Mouse (Mus musculus): ENCODE measurements at regions not wholly inside any gene's neighbourhood (a gene's known extent, or its start where the extent isn't known, plus 50 kb on each side); places are given as distances from the start of the nearest gene placed in this dataset.

- ATAC-seq: no peak
- Histone ChIP-seq H3K36me3 (no peaks in the 10 kb centered on the region), H3K4me2 (replicated peaks) (no peak overlapping the region), H3K27ac (no peak overlapping the region), H3K4me1 (replicated peaks) (no peaks in the 10 kb centered on the region), H3K27me3 (no peaks in the 10 kb centered on the region), H3K4me3 (replicated peaks) (no peak overlapping the region), H3K9me3 (no peaks in the 10 kb centered on the region), H3K9ac (replicated peaks) (no peak overlapping the region)
- 47% methylated on average over 2 of the region's 2 CpGs for WGBS
Measured at GRCm38 (mm10) chr2:45751746-45752145, 634.6 kb upstream of the Zeb2 start.

- H3K27me3 ChIP-seq: no peaks in the 10 kb centered on the region
- no peak for ATAC-seq
- H3K4me3 ChIP-seq (replicated peaks): no peak overlapping the region
- no peak overlapping the region for H3K9ac ChIP-seq (replicated peaks)
- no peak overlapping the region for H3K4me2 ChIP-seq (replicated peaks)
- no peaks in the 10 kb centered on the region for H3K36me3 ChIP-seq
- no peak overlapping the region for H3K27ac ChIP-seq
- 81% methylated on average over 2 of the region's 2 CpGs for WGBS
- H3K4me1 ChIP-seq (replicated peaks): no peaks in the 10 kb centered on the region
- no peaks in the 10 kb centered on the region for H3K9me3 ChIP-seq
Measured at GRCm38 (mm10) chr2:45749379-45749778, 632.2 kb upstream of the Zeb2 start.

- ATAC-seq: no peak
- Histone ChIP-seq H3K27me3 (no peaks in the 10 kb centered on the region), H3K9me3 (no peaks in the 10 kb centered on the region), H3K4me2 (replicated peaks) (no peak overlapping the region), H3K36me3 (no peaks in the 10 kb centered on the region), H3K9ac (replicated peaks) (no peak overlapping the region), H3K4me3 (replicated peaks) (no peak overlapping the region), H3K4me1 (replicated peaks) (no peaks in the 10 kb centered on the region), H3K27ac (no peak overlapping the region)
- 76% methylated on average over 7 of the region's 7 CpGs for WGBS
Measured at GRCm38 (mm10) chr2:45747263-45748236, 630.4 kb upstream of the Zeb2 start.

GRCm38 (mm10) chr2:45746606-45747005, 629.4 kb upstream of the Zeb2 start:
- WGBS: 87% methylated on average over 4 of the region's 4 CpGs
- no peak overlapping the region for H3K9ac ChIP-seq (replicated peaks)
- H3K36me3 ChIP-seq: no peaks in the 10 kb centered on the region
- no peak overlapping the region for H3K4me3 ChIP-seq (replicated peaks)
- no peak for ATAC-seq
- no peaks in the 10 kb centered on the region for H3K27me3 ChIP-seq
- no peak overlapping the region for H3K27ac ChIP-seq
- no peaks in the 10 kb centered on the region for H3K9me3 ChIP-seq
- no peak overlapping the region for H3K4me2 ChIP-seq (replicated peaks)
- H3K4me1 ChIP-seq (replicated peaks): no peaks in the 10 kb centered on the region

- ATAC-seq: peak; percentile 53; the same call in 1 of the 2 replicates
- Histone ChIP-seq H3K9me3 (peaks cover 4% of the 10 kb centered on the region; the same call in 1 of the 2 replicates), H3K27me3 (no peaks in the 10 kb centered on the region), H3K9ac (replicated peaks) (no peak overlapping the region), H3K36me3 (no peaks in the 10 kb centered on the region), H3K27ac (no peak overlapping the region), H3K4me3 (replicated peaks) (no peak overlapping the region), H3K4me1 (replicated peaks) (no peaks in the 10 kb centered on the region), H3K4me2 (replicated peaks) (no peak overlapping the region)
- 23% methylated on average over 2 of the region's 2 CpGs for WGBS
Measured at GRCm38 (mm10) chr2:45736278-45736677, 619.1 kb upstream of the Zeb2 start.

GRCm38 (mm10) chr2:45713997-45714396, 596.8 kb upstream of the Zeb2 start:
- no peaks in the 10 kb centered on the region for H3K9me3 ChIP-seq
- no peak overlapping the region for H3K9ac ChIP-seq (replicated peaks)
- 91% methylated on average over 4 of the region's 4 CpGs for WGBS
- H3K27me3 ChIP-seq: no peaks in the 10 kb centered on the region
- no peak for ATAC-seq
- no peak overlapping the region for H3K4me2 ChIP-seq (replicated peaks)
- no peak overlapping the region for H3K4me3 ChIP-seq (replicated peaks)
- no peak overlapping the region for H3K27ac ChIP-seq
- no peaks in the 10 kb centered on the region for H3K36me3 ChIP-seq
- no peaks in the 10 kb centered on the region for H3K4me1 ChIP-seq (replicated peaks)

GRCm38 (mm10) chr2:45707026-45707425, 589.8 kb upstream of the Zeb2 start:
- H3K27ac ChIP-seq: no peak overlapping the region
- H3K9ac ChIP-seq (replicated peaks): no peak overlapping the region
- H3K4me2 ChIP-seq (replicated peaks): no peak overlapping the region
- H3K4me1 ChIP-seq (replicated peaks): no peaks in the 10 kb centered on the region
- H3K9me3 ChIP-seq: no peaks in the 10 kb centered on the region
- H3K36me3 ChIP-seq: no peaks in the 10 kb centered on the region
- H3K27me3 ChIP-seq: no peaks in the 10 kb centered on the region
- no peak for ATAC-seq
- no peak overlapping the region for H3K4me3 ChIP-seq (replicated peaks)

GRCm38 (mm10) chr2:45702511-45702910, 585.3 kb upstream of the Zeb2 start:
- no peak overlapping the region for H3K4me3 ChIP-seq (replicated peaks)
- H3K4me2 ChIP-seq (replicated peaks): no peak overlapping the region
- no peaks in the 10 kb centered on the region for H3K9me3 ChIP-seq
- no peaks in the 10 kb centered on the region for H3K4me1 ChIP-seq (replicated peaks)
- H3K27ac ChIP-seq: no peak overlapping the region
- no peaks in the 10 kb centered on the region for H3K36me3 ChIP-seq
- H3K27me3 ChIP-seq: no peaks in the 10 kb centered on the region
- no peak for ATAC-seq
- no peak overlapping the region for H3K9ac ChIP-seq (replicated peaks)

GRCm38 (mm10) chr2:45700578-45700977, 583.4 kb upstream of the Zeb2 start:
- H3K4me3 ChIP-seq (replicated peaks): no peak overlapping the region
- no peak for ATAC-seq
- no peak overlapping the region for H3K27ac ChIP-seq
- no peaks in the 10 kb centered on the region for H3K36me3 ChIP-seq
- 97% methylated on average over 1 of the region's 1 CpGs for WGBS
- no peak overlapping the region for H3K4me2 ChIP-seq (replicated peaks)
- H3K4me1 ChIP-seq (replicated peaks): no peaks in the 10 kb centered on the region
- H3K9me3 ChIP-seq: no peaks in the 10 kb centered on the region
- no peak overlapping the region for H3K9ac ChIP-seq (replicated peaks)
- H3K27me3 ChIP-seq: no peaks in the 10 kb centered on the region

GRCm38 (mm10) chr2:45693291-45694020, 576.3 kb upstream of the Zeb2 start:
- H3K27me3 ChIP-seq: no peaks in the 10 kb centered on the region
- no peak overlapping the region for H3K4me3 ChIP-seq (replicated peaks)
- H3K27ac ChIP-seq: no peak overlapping the region
- no peak overlapping the region for H3K9ac ChIP-seq (replicated peaks)
- no peaks in the 10 kb centered on the region for H3K9me3 ChIP-seq
- ATAC-seq: no peak
- WGBS: 15% methylated on average over 8 of the region's 8 CpGs
- H3K4me1 ChIP-seq (replicated peaks): peaks cover 8% of the 10 kb centered on the region
- H3K36me3 ChIP-seq: no peaks in the 10 kb centered on the region
- 0 out of 2 replicates have a peak overlapping the region, but pooled peaks have one; percentile 15 for H3K4me2 ChIP-seq (replicated peaks)

GRCm38 (mm10) chr2:45692819-45693218, 575.6 kb upstream of the Zeb2 start:
- Histone ChIP-seq H3K36me3 (no peaks in the 10 kb centered on the region), H3K4me1 (replicated peaks) (peaks cover 8% of the 10 kb centered on the region), H3K9me3 (no peaks in the 10 kb centered on the region), H3K9ac (replicated peaks) (no peak overlapping the region), H3K27ac (no peak overlapping the region), H3K27me3 (no peaks in the 10 kb centered on the region), H3K4me3 (replicated peaks) (no peak overlapping the region), H3K4me2 (replicated peaks) (no peak overlapping the region)
- 89% methylated on average over 1 of the region's 1 CpGs for WGBS
- no peak for ATAC-seq

GRCm38 (mm10) chr2:45688996-45689395, 571.8 kb upstream of the Zeb2 start:
- no peak overlapping the region for H3K4me2 ChIP-seq (replicated peaks)
- no peaks in the 10 kb centered on the region for H3K36me3 ChIP-seq
- 85% methylated on average over 1 of the region's 1 CpGs for WGBS
- H3K4me3 ChIP-seq (replicated peaks): no peak overlapping the region
- H3K27me3 ChIP-seq: no peaks in the 10 kb centered on the region
- no peak for ATAC-seq
- H3K9me3 ChIP-seq: no peaks in the 10 kb centered on the region
- H3K9ac ChIP-seq (replicated peaks): no peak overlapping the region
- H3K4me1 ChIP-seq (replicated peaks): peaks cover 8% of the 10 kb centered on the region
- no peak overlapping the region for H3K27ac ChIP-seq

All from midbrain, embryonic 13.5 days (tissue).